Mouse (Mus musculus): ENCODE data around the gene Ppp1r9a.

GRCm38 (mm10) chr6:5017945-5018511 is 115.3 kb downstream of the Ppp1r9a start:
- TF ChIP-seq CTCF (IDR thresholded peaks at IDR 0.05; ENCODE audit: extremely low read depth, insufficient read depth, low read length) (no peak), POLR2A (IDR thresholded peaks at IDR 0.05; ENCODE audit: extremely low read depth, insufficient read depth, low read length) (no peak)

All from cortical plate, adult 2 months (tissue).